Mouse (Mus musculus): ENCODE data around the gene Tnfsf11. TPM values are rescaled to one million over a fixed set of nuclear protein-coding genes. Genes with fewer than 3 reads are reported as not detected.

Tnfsf11 gene
- not detected for total RNA-seq (2021)

GRCm38 (mm10) chr14:78307286-78308237 is at the start of gene Tnfsf11:
Gene Tnfsf11 (minus strand): TSS chr14:78308043.
- DNase-seq (ENCODE audit: low spot score), result no peak
- intact Hi-C loops (cut with DNase I), result no loop called here

DNA sequence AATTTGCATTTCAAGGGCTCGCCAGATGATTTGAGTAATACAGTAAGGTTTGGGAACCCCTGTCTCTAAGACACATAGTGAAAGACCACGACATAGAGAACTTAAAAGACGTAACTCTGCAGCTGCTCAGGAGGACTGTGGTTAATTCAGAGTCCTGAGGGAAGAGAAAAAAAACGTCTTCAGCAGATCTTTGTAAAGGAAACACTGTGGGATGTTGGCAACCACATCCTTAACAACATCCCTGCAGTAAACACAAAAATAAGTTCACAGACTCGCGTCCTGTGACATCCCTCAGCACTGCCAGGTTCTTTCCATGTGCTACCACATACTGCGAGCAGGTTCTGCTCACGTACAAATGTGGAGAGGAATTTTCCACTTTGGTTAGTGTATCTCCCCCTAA is 48.9 kb upstream of the Tnfsf11 start:
- intact Hi-C loops (cut with DNase I), result no loop called here

GRCm38 (mm10) chr14:78355381-78355780 is 47.5 kb upstream of the Tnfsf11 start:
- intact Hi-C loops (cut with DNase I), result no loop called here
- DNase-seq (ENCODE audit: low spot score), result no peak

More for the DNA sequence above, 48.9 kb upstream of the Tnfsf11 start:
- DNase-seq (ENCODE audit: low spot score), result no peak

- DNase-seq (ENCODE audit: low spot score), result no peak
- intact Hi-C loops (cut with DNase I), result no loop called here
Observed at GRCm38 (mm10) chr14:78352865-78353264, 45.0 kb upstream of the Tnfsf11 start.

- intact Hi-C loops (cut with DNase I), result no loop called here
Observed at GRCm38 (mm10) chr14:78351544-78351943, 43.7 kb upstream of the Tnfsf11 start.

DNA sequence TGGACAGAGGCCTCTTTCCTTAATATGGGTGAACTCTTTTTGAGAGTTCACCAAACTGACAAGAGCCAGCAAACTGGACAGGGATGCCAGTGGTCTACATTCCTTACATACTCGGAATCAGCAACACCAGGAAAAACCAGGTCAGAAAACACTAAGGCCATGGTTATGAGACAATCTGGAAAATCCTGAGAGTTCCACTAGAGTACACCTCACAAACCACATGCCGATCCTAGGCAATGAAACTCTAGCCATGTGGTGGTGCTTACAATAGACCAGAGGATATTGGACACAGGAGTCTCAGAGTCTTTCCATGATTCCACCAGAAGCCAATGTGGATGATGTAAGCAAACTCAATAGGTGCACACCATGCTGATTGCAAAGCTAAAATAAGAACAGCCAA is 39.9 kb upstream of the Tnfsf11 start:
- no peak for DNase-seq (ENCODE audit: low spot score)
- intact Hi-C loops (cut with DNase I), result no loop called here

More at GRCm38 (mm10) chr14:78351544-78351943, 43.7 kb upstream of the Tnfsf11 start:
- no peak for DNase-seq (ENCODE audit: low spot score)

GRCm38 (mm10) chr14:78343007-78343406 is 35.2 kb upstream of the Tnfsf11 start:
- intact Hi-C loops (cut with DNase I), result no loop called here
- DNase-seq (ENCODE audit: low spot score), result no peak

DNA sequence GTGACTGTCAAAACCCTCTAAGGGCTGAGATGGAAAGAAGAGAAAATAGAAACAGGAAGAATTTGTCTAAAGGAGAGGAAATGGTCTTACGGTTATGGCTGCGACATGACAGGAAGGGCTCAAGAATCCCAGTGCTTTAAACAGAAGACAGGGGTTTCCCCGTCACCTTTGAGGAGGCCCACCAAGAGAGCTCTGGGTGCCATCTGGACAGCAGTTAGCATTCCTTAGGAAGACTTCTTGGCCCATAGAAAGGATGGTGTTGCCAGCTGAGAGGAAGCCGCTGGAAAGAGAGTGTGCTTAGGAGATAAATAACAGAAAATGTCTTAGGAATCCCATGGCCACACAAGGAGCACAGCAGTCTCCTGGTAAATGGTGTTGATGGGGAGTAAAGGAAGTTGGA is 34.3 kb upstream of the Tnfsf11 start:
- intact Hi-C loops (cut with DNase I), result no loop called here

DNA sequence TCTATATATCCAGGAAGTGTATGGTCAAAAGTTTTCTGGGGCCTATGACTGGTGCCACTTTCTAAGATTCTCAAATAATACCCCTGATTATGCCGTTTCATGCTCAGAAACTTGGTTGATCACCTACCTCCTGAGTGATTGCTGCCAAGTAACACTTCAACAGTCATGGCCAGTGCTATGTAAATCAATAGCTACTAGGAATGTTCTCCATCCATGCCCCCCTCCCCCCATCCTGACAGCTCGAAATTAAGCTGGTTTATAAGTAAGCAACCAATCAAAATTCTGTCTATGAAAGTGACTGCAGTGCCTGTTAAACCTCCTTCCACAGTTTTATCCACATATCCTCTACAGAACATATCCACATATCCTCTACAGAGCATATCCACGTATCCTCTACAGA is 25.5 kb upstream of the Tnfsf11 start:
- intact Hi-C loops (cut with DNase I), result no loop called here

More for the DNA sequence above, 34.3 kb upstream of the Tnfsf11 start:
- no peak for DNase-seq (ENCODE audit: low spot score)

DNA sequence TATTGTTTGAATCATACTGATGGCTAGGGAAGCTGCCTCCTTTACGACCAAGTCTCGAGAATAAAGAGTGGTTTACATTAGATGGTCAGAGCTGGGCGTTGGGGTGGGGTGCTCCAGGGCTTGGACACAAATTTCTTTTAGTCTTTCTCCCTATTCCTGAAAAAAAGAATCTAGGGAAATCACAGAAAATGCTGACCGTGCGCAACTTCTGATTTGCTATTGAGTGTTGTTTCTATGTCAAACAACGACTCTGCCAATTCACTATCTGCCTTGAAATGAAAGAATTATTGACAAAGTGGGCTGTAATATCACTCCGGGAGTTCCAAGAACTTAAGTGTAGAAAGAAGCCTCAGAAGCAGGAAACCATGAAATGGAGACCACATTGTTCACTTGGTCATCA is 23.5 kb upstream of the Tnfsf11 start:
- DNase-seq (ENCODE audit: low spot score), result no peak
- intact Hi-C loops (cut with DNase I), result no loop called here

More for the DNA sequence above, 25.5 kb upstream of the Tnfsf11 start:
- DNase-seq (ENCODE audit: low spot score), result no peak

GRCm38 (mm10) chr14:78330576-78331300 is 22.9 kb upstream of the Tnfsf11 start:
- intact Hi-C loops (cut with DNase I), result no loop called here
- DNase-seq (ENCODE audit: low spot score), result no peak

DNA sequence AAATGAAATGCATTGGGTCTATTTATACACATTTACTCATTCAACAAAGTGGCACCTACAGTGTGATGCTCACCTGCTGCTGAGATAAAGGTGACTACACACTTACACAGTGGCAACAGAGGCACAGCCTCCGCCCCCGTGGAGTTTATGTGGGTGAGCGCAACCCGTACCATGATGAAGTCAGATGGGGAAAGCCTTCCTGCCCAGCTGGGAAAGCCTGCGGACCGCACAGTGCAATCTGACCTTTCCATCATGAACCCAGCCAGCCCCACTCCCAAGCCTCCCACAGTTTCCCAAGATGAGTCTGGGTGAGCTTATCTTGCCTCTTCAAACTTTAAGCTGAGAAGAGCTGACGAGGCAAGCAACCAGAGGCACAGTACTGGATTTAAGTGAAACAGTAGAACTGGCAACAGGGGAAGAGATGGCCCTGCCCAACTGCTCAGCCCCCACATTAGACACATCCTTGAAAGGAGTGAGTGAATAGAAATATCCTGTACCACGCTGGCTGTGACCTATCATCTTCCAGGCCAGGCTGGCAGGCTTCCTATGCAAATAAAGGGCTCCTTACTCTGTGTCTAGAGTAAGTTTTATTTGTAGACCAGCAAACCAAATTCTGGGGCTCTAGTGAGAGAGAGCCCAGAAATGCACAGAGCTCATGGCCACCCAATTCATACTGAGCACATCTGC is 22.1 kb upstream of the Tnfsf11 start:
- DNase-seq (ENCODE audit: low spot score), result no peak
- intact Hi-C loops (cut with DNase I), result no loop called here

- DNase-seq (ENCODE audit: low spot score), result no peak
- intact Hi-C loops (cut with DNase I), result no loop called here
Observed at GRCm38 (mm10) chr14:78323356-78323755, 15.5 kb upstream of the Tnfsf11 start.

GRCm38 (mm10) chr14:78322916-78323315 is 15.1 kb upstream of the Tnfsf11 start:
- intact Hi-C loops (cut with DNase I), result no loop called here
- DNase-seq (ENCODE audit: low spot score), result no peak

DNA sequence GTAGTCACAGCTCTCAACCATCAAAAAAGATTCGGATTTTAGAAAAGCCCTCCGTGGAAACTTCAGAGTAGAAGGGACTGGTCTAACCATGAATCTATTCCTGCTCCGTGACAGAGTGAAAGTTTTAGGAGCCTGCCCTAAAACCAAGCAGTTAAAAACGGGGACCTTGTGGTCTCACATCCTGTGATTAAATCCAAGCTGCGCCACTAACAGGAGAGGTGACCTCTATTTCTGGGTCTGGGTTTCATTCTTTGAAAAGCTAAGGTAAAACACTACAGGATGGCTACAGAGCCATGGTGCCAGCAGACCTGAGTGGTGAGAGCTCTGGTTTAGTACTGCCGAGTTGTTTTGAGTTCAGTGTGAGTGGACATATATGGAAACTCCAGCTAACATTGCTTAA is 12.4 kb upstream of the Tnfsf11 start:
- DNase-seq (ENCODE audit: low spot score), result no peak
- intact Hi-C loops (cut with DNase I), result no loop called here

DNA sequence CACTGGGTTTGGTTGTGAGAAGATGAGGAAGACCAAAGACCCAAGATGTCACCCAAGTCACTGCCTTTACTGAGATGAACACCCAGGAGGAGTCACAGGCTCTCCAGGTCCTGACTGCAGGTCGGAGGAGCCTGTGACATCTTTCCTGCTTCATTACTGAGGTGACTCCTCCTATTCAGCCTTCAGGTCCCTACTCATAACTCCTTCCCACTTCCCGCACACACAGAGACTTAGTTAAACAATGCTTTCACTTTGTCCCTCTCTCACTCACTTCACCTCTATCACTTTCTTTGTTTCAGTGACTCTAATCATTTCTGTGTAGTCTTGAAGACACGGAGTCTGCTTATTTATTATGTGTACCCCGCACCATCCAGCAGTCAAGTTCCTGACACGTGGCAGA is 11.7 kb upstream of the Tnfsf11 start:
- intact Hi-C loops (cut with DNase I), result no loop called here
- DNase-seq (ENCODE audit: low spot score), result no peak

DNA sequence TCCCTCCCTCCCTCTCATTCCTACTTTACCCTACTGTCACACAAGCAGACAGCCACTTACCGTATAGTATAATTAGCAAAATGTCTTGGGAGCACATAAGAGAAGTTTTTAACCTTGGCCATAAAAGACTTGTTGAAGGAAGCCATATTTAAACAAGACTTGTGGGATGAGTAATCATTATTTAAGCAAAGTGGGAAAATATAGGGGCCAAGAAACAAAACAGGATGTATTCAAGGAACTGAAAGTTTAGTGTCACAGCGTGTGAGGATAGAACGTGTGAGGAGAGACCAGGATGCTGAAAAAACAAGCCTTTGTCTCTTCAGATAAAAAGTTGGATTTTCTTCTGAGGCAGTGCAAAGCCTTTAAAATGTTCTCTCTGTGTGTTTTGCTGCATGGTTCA is 11.2 kb upstream of the Tnfsf11 start:
- DNase-seq (ENCODE audit: low spot score), result no peak
- intact Hi-C loops (cut with DNase I), result no loop called here

DNA sequence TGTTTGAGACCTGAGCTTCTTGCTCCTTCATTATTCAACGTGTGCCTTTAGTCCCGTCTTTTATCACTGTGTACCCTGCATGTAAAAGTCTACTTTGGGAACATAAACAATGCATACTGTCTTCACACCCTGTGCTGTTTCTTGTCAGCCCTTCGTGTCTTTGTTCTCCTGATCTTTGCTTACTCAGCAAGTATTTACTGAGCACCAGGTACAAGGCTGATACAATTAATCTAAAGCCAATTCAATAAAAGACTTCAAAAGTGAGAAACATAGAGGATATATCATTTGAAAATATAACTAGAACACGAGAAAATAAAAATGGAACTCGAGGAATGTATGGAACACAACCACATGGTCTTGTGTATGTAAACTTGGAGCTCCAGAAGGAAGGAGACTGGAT is 9.8 kb upstream of the Tnfsf11 start:
- no peak for DNase-seq (ENCODE audit: low spot score)
- intact Hi-C loops (cut with DNase I), result no loop called here

- intact Hi-C loops (cut with DNase I), result no loop called here
- no peak for DNase-seq (ENCODE audit: low spot score)
Observed at GRCm38 (mm10) chr14:78300914-78301313, 6.9 kb downstream of the Tnfsf11 start.

- intact Hi-C loops (cut with DNase I), result no loop called here
Observed at GRCm38 (mm10) chr14:78292687-78293086, 15.2 kb downstream of the Tnfsf11 start.

More at GRCm38 (mm10) chr14:78292687-78293086, 15.2 kb downstream of the Tnfsf11 start:
- no peak for DNase-seq (ENCODE audit: low spot score)
